Mouse (Mus musculus) adrenal gland, postnatal 4 days (tissue): ENCODE measurements around the gene Gm10234. TPM values are rescaled to one million over a fixed set of nuclear protein-coding genes. Genes with fewer than 3 reads are reported as not detected.

Experiments
- DNase-seq, 2 experiments: peaks; one replicate each; pipeline ENCODE4 v3.0.0; 2021 to 2022; ENCODE audit warnings: low spot score in 2 of 2, mixed read lengths in 2 of 2
- long read RNA-seq, 2 experiments: library from polyadenylated mRNA; stranded (forward); transcript quantifications; one replicate each; pipeline ENCODE4 v2.0.0; 2021
- total RNA-seq, 2 experiments: library from RNA; stranded (reverse); gene quantifications; 2 replicates each; pipeline ENCODE4 v1.2.3; 2021

Gm10234 gene
- not detected for total RNA-seq
- long read RNA-seq, experiment 1 = 0 reads
- long read RNA-seq, experiment 2 = 0 reads

DNA sequence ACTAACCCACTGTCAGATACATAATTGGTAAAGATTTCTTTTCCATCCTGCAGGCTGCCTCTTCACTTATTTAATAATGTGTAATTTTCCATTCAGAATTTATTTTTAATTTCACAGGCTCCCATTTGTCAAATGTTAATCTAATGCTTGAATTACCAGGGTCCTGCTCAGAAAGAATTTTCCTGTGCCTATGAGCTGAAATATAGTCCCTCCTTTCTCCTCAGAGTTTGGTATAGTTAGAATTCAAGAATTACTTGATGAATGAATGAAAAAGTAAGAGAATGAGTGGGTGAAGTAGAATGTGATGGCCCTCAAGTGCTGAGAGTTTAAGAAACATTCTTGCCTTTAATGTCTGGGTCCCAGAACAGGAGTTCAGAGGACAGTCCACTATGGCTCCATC is at the start of gene Gm10234:
Gene Gm10234 (plus strand): TSS at position 301 of the 400 bp plus-strand sequence.
- DNase-seq = no peak

DNA sequence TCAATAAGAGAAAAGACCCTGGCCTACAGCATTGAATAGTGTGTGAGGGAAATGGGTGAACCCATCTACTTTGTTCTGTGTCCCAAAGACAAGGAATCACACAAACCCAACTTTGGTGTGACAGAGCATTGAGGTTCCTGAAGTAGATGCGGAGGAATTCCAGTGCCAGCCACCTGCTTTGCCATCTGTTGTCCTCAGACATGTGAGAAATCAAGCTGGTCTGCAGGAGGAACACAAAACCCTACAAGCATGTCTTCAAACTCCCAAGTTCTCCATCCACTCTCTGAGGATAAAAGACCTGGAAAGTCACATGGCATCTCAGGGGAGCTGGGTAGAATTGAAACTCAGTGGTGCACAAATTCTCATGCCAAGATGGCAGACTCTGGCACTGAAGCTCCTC is 44.3 kb upstream of the Gm10234 start:
- no peak for DNase-seq

DNA sequence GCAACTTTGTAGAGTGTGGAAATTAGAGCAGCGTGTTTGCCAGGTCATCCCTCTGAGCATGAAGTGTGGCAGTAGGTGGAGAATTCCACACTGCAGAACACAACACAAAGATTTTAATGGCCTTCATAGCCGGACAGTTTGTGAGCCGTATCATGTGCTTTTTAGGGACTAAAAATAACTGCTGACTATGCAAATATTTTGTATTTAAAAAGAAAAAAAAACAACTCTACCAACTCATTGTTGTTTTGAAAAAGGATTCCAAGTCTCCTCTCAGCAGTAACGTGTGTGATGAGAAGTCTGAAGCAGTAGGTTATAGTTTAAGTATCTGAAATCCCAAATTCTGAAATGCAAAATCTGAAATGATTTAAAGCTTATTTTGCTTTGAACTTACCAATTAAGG is 25.9 kb upstream of the Gm10234 start:
- no peak for DNase-seq

DNA sequence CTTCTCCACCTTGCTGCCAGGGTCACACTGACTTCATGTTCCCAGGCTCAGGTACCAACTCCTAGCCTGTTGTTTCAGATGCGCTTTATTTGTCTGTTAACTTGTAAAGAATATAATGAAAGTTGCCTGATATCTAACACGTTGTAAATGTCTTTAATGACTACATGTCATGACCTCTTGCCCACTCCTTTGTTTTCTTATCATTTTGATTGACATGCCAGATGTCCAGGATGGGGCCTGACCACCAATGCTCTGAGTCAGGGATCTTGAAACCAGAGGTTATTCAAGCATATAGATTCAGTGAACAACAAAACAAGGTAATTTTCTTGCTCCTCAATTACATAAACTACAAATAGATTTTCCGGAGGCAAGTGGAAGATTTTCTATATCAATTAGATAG is 23.5 kb upstream of the Gm10234 start:
- no peak for DNase-seq

- no peak for DNase-seq
Observed at GRCm38 (mm10) chr6:95300658-95301057, 21.3 kb upstream of the Gm10234 start.

GRCm38 (mm10) chr6:95331191-95331590 is 9.3 kb downstream of the Gm10234 start:
- DNase-seq = no peak

GRCm38 (mm10) chr6:95334781-95335180 is 12.9 kb downstream of the Gm10234 start:
- no peak for DNase-seq

DNA sequence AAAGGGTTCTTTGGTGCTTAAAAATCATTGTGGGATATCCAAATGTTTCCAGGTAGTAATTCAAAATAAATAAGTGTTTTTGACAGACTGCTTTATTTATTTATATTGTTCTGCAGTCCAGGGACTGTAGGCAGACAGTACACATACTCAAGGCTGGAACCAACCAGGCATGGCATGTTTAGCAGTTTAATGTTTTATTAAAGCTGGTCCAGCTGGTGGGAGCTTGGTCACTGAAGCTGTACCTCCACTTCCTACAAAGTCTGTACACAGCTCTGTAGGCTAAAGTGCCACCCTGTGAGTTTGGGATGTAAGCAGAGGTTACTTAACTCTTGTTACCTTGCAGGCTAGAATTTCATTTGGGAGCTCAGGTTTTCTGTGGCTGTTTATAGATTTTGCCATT is 27.5 kb downstream of the Gm10234 start:
- no peak for DNase-seq

- DNase-seq = no peak
Observed at GRCm38 (mm10) chr6:95353043-95353442, 31.1 kb downstream of the Gm10234 start.

- DNase-seq = no peak
Observed at GRCm38 (mm10) chr6:95353886-95354285, 32.0 kb downstream of the Gm10234 start.

DNA sequence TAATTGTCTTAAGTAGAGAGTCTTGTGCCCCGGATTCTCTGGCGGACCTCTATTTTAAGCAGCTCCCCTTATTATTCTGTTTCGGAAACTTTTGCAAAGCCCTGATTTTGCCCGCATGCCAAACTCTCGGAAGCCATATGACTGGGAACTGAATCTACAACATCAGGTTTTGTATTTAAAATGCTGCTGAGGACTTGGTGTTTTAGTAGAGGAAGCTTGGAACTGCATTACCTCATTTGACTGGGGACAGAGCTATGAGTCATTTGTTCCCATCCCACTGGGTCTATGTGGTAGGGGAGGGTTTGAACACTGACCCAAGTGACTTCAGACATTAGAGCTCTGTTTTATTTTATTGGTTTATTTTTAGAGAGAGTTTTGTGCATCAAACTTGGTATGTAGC is 38.2 kb downstream of the Gm10234 start:
- no peak for DNase-seq

DNA sequence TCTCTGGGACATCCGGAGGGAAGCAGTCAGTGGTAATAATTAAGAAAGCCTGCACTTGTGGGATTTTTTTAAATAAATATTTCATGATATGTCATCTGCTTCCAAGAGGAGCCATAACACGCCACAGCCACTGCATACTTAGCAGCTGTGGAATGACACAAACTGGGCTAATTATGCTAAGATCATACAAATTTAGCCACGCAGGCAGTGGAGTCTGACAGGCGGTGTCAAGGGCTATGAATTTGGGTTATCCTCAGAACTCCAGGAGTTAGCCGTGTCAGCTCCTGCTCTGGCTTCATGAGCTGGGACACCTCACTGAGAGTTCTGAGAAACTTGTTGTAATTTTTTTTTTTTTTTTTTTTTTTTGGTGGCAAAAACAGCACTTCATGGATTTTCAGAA is 40.8 kb downstream of the Gm10234 start:
- no peak for DNase-seq

DNA sequence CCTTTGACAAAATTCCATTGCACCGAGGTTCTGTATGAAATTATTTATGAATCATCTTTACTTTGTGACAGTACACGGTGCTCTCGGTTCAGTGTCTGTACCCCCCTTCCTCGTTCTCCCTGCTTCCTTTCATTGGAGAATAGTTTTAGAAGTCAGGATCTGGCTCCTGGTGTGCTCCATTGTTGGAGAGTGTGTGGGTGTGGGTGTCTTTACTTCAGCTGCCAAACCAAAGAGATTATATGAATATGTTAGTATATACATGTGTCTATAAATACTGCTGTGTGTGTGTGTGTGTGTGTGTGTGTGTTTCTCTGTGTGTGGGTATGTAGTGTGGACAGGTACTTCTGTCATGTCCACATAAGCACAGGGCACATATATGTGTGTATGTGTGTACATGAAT is 49.9 kb downstream of the Gm10234 start:
- DNase-seq = no peak

Other genes with a start within 250 kb of the Gm10234 start
- gene Kbtbd8, start 204.9 kb upstream of the Gm10234 start, total RNA-seq = 1 to 10 TPM; 1.2 to 1.3 TPM